Mouse (Mus musculus) naive thymus-derived CD4-positive, alpha-beta T cell, adult 2 months (primary cell): Measurements from ENCODE around the gene Gdpd5.

Experiments used
- DNase-seq: peaks from one replicate; pipeline ENCODE4 v3.0.0-alpha.2; 2011; ENCODE audit warnings: low read depth

Gene Gdpd5

DNA sequence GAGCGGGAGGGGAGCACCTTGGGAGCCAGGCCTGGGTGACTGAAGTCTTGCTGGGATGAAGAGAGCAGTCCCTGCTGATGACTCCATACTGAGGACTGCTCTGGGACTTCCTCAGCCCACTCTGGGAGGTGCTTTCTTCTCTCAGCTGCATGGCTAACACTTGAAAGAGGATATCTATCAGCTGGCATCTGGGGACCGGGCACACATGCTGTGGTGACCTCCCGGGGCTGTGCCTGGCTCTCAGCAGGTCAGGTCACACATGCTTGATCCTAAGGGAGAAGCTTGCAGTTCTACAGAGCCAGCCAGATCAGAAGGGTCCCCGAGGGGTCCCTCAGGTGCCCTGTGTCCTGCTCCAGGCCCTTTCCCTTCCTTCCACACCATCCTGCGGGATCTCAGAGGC lies 62.0 kb downstream of the Gdpd5 start:
- DNase-seq = no peak

DNA sequence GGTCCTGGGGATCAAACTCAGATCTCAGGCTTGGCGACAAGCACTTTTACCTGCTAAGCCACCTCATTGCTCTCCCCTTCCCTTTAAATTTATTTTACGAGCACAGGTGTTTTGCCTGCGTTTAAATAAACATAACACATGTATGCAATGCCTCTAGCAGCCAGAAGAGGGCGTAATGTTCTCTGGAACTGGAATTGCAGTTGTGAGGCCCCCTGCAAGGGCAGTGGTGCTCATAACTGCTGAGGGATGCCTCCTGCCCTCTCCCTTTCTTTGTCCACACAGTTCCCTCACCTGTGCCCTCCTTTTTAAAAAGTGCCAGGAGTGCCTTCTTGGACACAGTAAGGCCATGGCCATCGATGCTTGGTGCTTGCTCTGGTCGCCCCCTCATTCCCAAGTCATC lies 62.8 kb downstream of the Gdpd5 start:
- DNase-seq = no peak

DNA sequence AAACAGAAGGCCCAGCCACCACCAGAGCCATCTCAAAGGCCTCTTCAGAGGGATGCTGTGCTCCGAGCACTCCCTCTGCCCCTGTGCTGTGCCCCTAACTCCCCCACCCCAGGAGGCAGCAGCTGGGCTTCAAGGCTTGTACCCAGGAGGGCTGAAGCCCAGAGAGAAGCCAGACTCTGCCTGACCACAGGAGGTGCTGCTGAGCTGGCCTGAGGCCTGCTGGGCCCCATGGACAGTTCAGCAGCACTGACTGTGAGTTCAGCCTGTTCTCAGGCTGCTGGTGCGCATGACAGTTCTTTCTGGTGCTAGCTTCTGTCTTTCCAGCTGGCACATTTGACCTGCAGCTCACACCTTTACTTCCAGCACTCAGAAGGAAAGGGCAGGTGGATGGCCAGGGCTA lies 64.6 kb downstream of the Gdpd5 start:
- no peak for DNase-seq

DNA sequence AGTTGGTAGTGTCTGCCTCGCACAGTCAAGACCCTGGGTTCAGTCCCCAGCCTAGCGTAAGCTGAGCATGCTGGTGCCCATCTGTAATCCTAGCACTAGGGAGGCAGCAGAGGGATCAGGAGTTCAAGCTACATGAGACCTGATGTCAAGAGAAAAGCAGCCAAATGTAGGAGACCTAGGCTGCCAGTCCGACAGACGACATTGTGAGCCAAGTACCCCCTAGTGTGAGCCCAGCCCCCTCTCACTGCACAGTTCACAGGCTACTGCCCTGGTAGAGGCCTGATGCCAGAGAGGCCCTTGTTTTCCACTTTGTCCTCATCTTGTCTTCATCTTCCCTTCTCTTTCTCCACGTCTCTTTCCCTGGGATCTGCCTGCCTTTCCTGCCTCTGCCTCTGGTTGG lies 66.1 kb downstream of the Gdpd5 start:
- DNase-seq = no peak

DNA sequence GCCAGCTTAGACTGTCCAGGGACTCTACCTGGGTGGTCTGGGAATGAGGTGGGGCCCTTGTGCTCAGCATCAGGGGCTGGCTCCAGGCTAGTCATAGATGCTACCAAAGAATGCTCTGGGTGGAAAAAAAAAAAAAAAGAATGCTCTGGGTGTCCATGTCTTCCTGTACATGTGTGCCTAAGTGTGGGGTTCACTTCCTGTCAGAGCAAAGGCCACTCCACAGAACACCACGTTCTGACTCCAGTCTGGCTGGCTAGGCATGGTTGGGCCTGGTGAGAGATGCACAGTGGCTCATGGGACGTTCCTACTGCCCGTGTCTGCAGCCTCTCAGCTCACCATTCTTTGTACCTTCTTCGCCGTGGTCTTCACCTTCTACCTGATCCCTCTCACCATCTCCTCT lies 67.4 kb downstream of the Gdpd5 start:
- DNase-seq = no peak

DNA sequence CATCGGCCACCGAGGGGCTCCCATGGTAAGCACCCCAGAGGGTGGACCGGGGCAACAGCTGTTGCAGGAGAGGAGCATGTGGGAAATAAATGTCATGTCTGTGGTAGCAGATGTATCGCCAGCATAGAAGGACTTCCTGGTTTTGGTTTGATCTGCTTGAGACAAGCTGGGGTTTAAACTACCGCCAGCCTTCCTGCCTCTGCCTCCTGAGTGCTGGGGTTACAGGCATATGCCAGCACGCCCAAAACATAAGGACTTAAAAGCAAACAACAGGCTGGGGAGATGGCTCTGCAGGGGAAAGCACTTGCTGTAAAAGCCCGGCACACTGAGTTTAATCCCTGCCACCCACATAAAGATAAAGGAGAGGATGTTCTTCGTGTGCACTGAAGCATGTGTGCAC lies 67.8 kb downstream of the Gdpd5 start:
- DNase-seq = peak; percentile 71

DNA sequence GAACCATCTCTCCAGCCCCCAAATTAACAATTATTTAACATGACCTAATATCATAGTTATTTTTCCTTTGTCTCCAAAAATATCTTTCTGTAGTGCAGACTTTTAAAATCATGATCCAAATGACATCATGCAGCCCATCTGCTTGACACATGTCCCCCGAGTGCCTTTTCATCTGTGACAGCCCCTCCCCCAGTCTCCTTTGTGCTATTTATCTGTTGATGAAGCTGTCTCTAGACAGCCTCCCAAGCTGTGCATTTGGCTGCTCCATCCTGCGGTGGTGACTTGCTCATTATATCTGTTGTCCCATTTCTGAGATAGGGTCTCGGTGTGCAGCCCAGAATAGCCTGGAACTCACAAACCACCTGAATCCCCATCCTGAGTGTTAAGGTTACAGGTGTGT lies 68.5 kb downstream of the Gdpd5 start:
- DNase-seq = no peak

DNA sequence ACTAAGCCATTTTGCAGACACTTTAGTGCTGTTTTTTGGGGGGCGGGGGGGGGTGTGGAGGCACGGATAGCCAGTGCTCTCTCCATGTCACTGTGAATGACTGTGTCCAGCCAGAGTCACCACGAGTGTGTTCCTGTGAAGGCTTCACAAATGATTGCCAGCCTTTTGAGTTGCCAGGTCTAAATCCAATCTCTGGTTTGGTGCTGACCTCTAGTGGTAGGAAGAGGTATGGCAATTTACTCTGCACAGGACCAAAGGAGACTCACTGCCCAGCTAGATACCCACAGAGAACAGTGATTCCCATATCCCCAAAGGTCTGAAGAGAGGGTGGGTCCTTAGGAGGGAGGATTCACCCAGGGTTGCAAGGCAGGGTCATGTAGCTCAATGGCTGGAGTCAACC lies 69.5 kb downstream of the Gdpd5 start:
- peak; percentile 90 for DNase-seq

DNA sequence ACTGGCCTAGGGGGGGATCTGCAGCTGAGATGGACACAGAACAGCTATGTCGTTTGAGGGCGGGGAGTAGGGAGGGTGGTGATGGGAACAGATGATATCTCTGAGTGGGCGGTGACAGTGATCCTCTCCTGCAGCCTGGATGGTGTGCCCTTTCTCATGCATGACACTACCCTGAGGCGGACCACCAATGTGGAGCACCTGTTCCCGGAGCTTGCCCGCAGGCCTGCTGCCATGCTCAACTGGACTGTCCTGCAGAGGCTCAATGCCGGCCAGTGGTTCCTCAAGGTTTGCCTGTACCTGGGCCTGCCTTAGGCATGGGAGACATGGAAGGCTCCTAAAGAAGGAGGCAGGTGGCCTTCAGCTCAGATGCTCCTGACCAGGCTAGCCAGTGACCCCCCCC lies 71.6 kb downstream of the Gdpd5 start:
- DNase-seq = no peak

GRCm38 (mm10) chr7:99454044-99454443 lies 72.8 kb downstream of the Gdpd5 start:
- DNase-seq = no peak

DNA sequence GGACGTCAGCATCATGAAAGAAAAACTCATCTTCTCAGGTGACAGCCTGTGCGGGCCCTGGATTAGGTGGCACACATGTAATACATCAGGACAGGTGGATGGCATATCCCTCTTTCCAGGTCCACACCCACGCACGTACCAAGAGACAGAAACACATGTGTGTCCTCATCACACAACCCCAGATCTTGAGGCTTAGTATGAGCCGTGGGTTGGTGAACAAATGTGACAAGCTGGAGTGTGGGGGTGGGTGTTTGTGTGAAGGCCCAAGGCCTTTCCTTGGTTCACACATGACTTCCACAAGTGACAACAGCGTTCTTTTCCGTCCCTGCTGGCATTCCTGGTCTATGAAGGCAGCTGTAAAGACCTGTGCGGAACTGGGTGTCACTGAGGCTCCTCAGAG lies 77.6 kb downstream of the Gdpd5 start:
- DNase-seq = no peak

DNA sequence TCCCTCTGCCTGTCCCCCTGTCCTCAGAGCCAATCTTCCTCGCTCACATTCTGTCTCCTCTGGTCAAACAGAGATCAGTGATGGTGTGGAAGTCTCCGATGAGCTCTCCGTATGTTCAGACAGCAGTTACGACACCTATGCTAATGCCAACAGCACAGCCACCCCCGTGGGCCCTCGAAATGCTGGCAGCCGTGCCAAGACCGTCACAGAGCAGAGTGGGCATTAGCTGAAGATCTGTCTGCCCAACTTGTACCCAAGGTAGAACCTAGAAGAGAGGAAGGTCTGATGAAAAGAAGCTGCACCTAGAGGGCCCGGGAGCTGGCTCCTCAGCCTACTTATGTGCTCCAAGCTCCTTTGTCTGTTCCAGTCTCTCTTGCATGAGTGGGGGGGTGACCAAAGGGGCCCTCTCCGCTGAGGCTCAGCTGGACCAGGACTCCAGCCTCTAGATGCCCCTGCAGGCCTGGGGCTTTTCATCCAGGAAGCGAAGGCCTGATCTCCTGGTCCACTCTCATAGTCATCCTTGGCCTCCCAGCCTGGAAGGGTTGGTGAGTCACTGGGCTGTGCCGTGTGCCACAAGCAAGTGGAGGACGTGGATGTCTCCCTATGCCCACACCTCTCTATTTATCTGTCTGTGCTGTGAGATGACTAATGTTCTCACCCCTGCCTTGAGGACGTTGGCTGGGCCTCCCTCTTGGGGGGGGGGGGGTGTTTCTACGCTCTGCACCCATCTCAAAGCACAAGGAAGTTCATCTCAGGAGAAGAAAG lies 78.9 kb downstream of the Gdpd5 start:
- no peak for DNase-seq

DNA sequence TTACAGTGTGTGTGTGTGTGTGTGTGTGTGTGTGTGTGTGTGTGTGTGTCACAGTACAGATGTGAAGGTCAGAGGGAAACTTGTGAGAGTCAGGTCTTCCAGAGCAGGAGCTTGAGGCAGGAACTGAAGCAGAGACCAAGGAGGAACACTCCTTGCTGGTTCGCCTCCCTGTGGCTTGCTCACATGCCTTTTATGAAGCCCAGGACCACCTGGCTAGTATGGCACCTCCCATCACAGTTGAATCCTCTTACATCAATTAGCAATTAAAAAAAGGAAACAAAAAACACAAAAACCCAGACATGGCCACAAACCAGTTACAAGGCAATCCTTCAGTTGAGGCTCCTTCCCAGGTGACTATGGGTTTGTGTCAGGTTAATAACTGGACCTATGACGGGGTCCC lies 81.9 kb downstream of the Gdpd5 start:
- no peak for DNase-seq

DNA sequence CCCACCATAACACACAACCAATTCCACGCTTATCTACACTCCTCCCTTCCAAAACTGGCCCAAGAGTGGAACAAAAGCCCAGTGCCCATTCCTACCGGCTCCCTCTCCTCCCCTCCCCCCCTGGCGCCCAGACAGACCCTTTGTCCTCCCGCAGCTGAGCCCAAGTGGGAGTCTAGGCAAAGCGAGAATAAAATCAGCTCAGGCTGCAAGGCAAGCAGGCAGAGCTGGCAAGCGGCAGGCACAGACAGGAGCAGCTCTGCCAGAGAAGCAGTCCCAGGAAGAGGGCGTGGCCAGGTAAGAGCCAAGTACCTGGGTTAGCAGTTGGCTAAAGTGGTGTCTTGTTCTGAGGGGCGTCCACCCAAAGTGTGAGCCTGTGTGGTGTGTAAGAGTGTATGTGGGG lies 84.6 kb downstream of the Gdpd5 start, which contains the start of gene Klhl35:
Klhl35 (plus strand) TSS at position 194 of the 400 bp plus-strand sequence.
- no peak for DNase-seq

DNA sequence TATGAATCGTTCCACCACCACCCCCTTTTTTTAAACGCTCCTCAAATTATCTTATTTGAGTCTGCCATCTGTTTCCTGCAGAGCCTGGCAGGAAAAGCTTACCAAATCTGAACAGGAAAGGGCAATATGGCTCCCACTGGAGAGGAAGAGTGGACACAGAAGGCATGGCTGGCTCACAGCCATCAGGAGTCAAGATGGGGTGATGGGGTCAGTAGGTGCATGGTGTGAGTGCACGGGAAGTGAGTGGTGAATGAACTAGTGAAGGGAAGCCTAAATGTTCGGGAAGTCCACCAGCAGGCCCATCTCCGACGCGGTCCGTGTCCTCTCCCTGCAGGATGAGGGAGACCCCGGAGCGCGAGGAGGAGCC lies 86.7 kb downstream of the Gdpd5 start:
- DNase-seq = no peak

- DNase-seq = peak; percentile 89
Measured at GRCm38 (mm10) chr7:99468283-99469132, 87.3 kb downstream of the Gdpd5 start.

GRCm38 (mm10) chr7:99469680-99470405 lies 88.6 kb downstream of the Gdpd5 start:
- peak; percentile 19 for DNase-seq

DNA sequence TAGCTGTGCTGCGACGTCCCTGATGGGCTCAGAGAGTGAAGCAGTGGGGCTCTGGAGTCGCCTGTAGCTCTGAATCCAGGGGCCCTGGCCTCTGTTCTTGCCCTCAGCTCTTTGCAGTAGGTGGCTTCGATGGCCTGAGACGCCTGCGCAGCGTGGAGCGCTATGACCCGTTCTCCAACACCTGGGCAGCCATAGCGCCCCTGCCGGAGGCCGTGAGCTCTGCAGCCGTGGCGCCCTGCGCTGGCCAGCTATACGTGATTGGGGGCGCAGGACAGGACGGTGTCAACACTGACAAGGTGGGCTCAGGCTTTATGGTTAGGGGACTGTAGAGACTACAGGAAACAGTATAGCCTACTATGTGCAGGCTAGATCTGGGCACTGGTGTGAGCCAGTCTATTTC lies 90.4 kb downstream of the Gdpd5 start:
- no peak for DNase-seq

DNA sequence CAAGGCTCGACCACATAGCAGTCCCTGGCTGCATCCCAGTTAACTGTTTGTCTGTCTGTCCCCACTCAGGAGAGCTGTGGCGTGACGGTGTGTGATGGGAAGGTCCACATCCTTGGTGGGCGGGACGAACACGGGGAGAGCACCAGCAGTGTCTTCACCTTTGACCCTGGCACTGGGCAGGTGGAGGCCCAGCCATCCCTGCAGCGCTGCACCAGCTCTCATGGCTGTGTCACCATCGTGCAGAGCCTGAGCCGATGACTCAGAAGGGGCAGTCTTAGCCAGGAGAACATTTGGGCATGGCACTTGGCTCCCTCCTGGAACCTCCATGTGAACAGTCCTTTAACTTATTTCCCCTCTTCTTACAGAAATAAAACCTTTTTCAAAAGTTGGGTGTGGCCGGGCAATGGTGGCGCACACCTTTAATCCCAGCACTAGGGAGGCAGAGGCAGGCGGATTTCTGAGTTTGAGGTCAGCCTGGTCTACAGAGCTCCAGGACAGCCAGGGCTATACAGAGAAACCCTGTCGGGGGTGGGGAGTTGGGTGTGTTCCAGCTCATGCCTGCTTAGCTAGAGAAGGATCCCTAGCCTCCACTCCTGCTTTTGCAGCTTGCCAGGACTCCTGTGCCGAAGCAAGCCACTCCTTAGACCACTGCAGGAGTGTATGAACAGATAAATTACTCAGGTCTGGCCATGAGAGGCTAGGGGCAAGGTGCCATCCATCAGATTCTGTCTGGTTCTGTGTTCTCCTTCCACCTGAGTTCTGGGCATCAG lies 92.6 kb downstream of the Gdpd5 start:
- no peak for DNase-seq

GRCm38 (mm10) chr7:99474836-99475561 lies 93.8 kb downstream of the Gdpd5 start:
- no peak for DNase-seq

DNA sequence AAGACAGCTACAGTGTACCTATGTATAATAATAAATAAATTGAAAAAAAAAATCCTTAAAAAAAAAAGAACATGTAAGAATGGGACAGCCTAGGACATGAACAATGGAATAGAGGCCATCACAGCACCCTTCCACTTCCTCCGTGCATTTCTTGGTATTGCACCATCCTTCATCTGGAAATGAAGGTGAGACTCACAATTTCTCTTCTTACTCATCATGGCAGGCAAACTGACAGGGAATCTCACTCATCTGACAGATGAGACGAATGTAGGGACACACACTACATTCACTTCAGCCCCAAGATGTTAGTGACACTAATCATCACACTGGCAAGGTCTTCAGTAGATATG lies 94.3 kb downstream of the Gdpd5 start:
- no peak for DNase-seq
